Mouse (Mus musculus) CH12.LX (cell line): ENCODE data around the gene Ppp2r5c.

Experiments used
- CTCF ChIP-seq, 2 experiments: IDR thresholded peaks in 1 of 2; conservative IDR thresholded peaks in 1 of 2; 2 replicates each; pipeline ENCODE4 v1.5.1; 2011 to 2012; ENCODE audit warnings: low read depth in 2 of 2, low read length in 2 of 2, improper control_type of control experiment in 1 of 2, inconsistent platforms in 1 of 2, mild to moderate bottlenecking in 1 of 2, moderate library complexity in 1 of 2
- ELF1 ChIP-seq: IDR thresholded peaks from 2 replicates; pipeline ENCODE4 v1.6.1; 2014; ENCODE audit warnings: low read depth, mild to moderate bottlenecking, inconsistent platforms, low read length, improper control_type of control experiment
- NRF1 ChIP-seq: IDR thresholded peaks from 2 replicates; pipeline ENCODE4 v1.6.1; 2014; ENCODE audit warnings: low read depth, mild to moderate bottlenecking, inconsistent platforms, low read length, improper control_type of control experiment, moderate library complexity
- POLR2A ChIP-seq: IDR thresholded peaks from 2 replicates; pipeline ENCODE4 v1.6.1; 2011; ENCODE audit warnings: low read depth, mild to moderate bottlenecking, improper control_type of control experiment, low read length
- POLR2AphosphoS2 ChIP-seq: IDR thresholded peaks from 2 replicates; pipeline ENCODE4 v1.6.1; 2011; ENCODE audit warnings: low read depth, low read length, improper control_type of control experiment
- TBP ChIP-seq: conservative IDR thresholded peaks from 2 replicates; pipeline ENCODE4 v1.6.1; 2011; ENCODE audit warnings: low read depth, low read length, improper control_type of control experiment

GRCm38 (mm10) chr12:110416244-110416643 lies 30.7 kb upstream of the Ppp2r5c start:
- TF ChIP-seq CTCF (conservative IDR thresholded peaks at IDR 0.05 in 1 of 2, IDR thresholded peaks at IDR 0.05 in 1 of 2; ENCODE audit: low read depth in 2 of 2, low read length in 2 of 2) (peak in 1 of 2 experiments; percentile 60; a peak in 2 of 4 replicates), POLR2AphosphoS2 (no peak), ELF1 (no peak), POLR2A (no peak), TBP (no peak), NRF1 (no peak)
